Mouse (Mus musculus) G1E (cell line): Measurements from ENCODE around the gene Pax7. TPM values are rescaled to one million over a fixed set of nuclear protein-coding genes. Genes with fewer than 3 reads are reported as not detected.

ENCODE experiments used
- ATAC-seq: 2 replicates; pipeline ENCODE4 v1.8.0; 2016; ENCODE audit warnings: mild to moderate bottlenecking; ENCODE audit not compliant: insufficient number of reproducible peaks, poor library complexity, low FRiP score, severe bottlenecking; ENCODE audit errors: extremely low read depth
- DNase-seq: peaks from one replicate; pipeline ENCODE4 v3.0.0; 2012; ENCODE audit warnings: low spot score
- H3K27me3 ChIP-seq: 2 replicates; pipeline ENCODE4 v1.6.1; 2012; ENCODE audit warnings: mild to moderate bottlenecking, low read length, inconsistent platforms; ENCODE audit not compliant: insufficient read depth
- H3K36me3 ChIP-seq: replicated peaks from 2 replicates; pipeline ENCODE3; 2012; ENCODE audit warnings: mild to moderate bottlenecking, inconsistent platforms
- H3K4me1 ChIP-seq: 2 replicates; pipeline ENCODE4 v1.6.1; 2012; ENCODE audit warnings: low read depth, low read length, inconsistent platforms, mixed read lengths; ENCODE audit not compliant: insufficient read depth
- H3K4me3 ChIP-seq: 2 replicates; pipeline ENCODE4 v1.5.1; 2012; ENCODE audit warnings: low read depth, mild to moderate bottlenecking, inconsistent platforms, low read length, moderate library complexity, mixed read lengths
- H3K9me3 ChIP-seq: replicated peaks from 2 replicates; pipeline ENCODE4 v1.6.1; 2012; ENCODE audit warnings: inconsistent platforms
- CTCF ChIP-seq: IDR thresholded peaks from 2 replicates; pipeline ENCODE4 v1.5.1; 2012; ENCODE audit warnings: low read depth, low read length, inconsistent platforms, mixed read lengths
- GATA1 ChIP-seq: IDR thresholded peaks from 2 replicates; pipeline ENCODE4 v1.6.1; 2012; ENCODE audit warnings: borderline replicate concordance, low read length, inconsistent platforms, mixed read lengths
- GATA2 ChIP-seq: IDR thresholded peaks from 2 replicates; pipeline ENCODE4 v1.6.1; 2012; ENCODE audit warnings: low read depth, low read length, inconsistent platforms, borderline replicate concordance
- POLR2AphosphoS5 ChIP-seq: IDR thresholded peaks from 2 replicates; pipeline ENCODE4 v1.6.1; 2012; ENCODE audit warnings: low read depth, low read length, inconsistent platforms; ENCODE audit not compliant: insufficient replicate concordance
- TAL1 ChIP-seq: conservative IDR thresholded peaks from 2 replicates; pipeline ENCODE4 v1.6.1; 2012; ENCODE audit warnings: low read depth, low read length, inconsistent platforms, mixed read lengths
- polyA plus RNA-seq: library from polyadenylated mRNA; stranded (reverse); fragments of >175 nt; gene quantifications from 2 replicates; pipeline ENCODE4 v1.2.3, GENCODE M21; 2012
- total RNA-seq, 2 experiments: library from RNA; stranded (forward) in 1 of 2; stranded (reverse) in 1 of 2; fragments of 200-1000 nt in 1 of 2; fragments of >200 nt in 1 of 2; fragmentation: Nextera tagmentation in 1 of 2; gene quantifications; 2 replicates each; pipeline ENCODE4 v1.2.3; 2014 to 2017

Pax7 gene
- total and polyA plus RNA-seq, 3 experiments = 0.11 TPM; not detected in 2

DNA sequence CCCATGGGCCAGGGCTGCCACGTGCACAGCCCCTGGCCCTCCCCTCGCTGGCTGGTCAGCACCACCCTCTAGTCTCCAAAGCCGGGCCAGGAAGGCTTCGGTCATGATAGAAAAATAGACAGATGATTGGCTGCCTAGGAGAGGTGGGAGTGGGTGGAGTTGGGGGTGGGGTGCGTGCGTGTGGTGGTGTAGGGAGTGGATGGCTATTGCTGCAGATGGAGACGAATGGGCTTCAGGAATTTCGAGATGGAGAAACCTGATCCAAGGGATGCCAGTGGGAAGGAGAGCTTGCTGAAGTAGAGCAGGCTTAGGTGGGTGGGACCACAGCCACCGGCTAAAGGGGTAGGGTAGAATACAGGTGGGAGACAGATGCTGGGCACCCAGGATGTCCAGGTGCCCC, 37.2 kb downstream of the Pax7 start:
- no peaks in the 10 kb centered on the region for H3K4me1 ChIP-seq
- no peaks in the 10 kb centered on the region for H3K27me3 ChIP-seq
- no peak for ATAC-seq
- no peaks in the 10 kb centered on the region for H3K36me3 ChIP-seq
- no peak for DNase-seq
- peak overlapping the region; percentile 12; the same call in 1 of the 2 replicates for H3K4me3 ChIP-seq
- H3K9me3 ChIP-seq = peaks cover 93% of the 10 kb centered on the region
- TF ChIP-seq GATA2 (no peak), GATA1 (no peak), TAL1 (no peak), POLR2AphosphoS5 (no peak), CTCF (no peak)

- H3K36me3 ChIP-seq = no peaks in the 10 kb centered on the region
- no peak for ATAC-seq
- no peaks in the 10 kb centered on the region for H3K4me1 ChIP-seq
- no peak overlapping the region for H3K4me3 ChIP-seq
- TF ChIP-seq GATA2 = no peak
- H3K27me3 ChIP-seq = no peaks in the 10 kb centered on the region
- DNase-seq = no peak
- peaks cover 92% of the 10 kb centered on the region for H3K9me3 ChIP-seq
Measured at GRCm38 (mm10) chr4:139791168-139791567, 42.2 kb downstream of the Pax7 start.

- ATAC-seq = no peak
- Histone ChIP-seq H3K36me3 (no peaks in the 10 kb centered on the region), H3K9me3 (peaks cover 91% of the 10 kb centered on the region), H3K27me3 (no peaks in the 10 kb centered on the region), H3K4me3 (no peak overlapping the region), H3K4me1 (no peaks in the 10 kb centered on the region)
- TF ChIP-seq GATA1 = no peak
- TF ChIP-seq TAL1 = no peak
- no peak for TF ChIP-seq POLR2AphosphoS5
- no peak for TF ChIP-seq GATA2
- no peak for TF ChIP-seq CTCF
- DNase-seq = no peak
Measured at GRCm38 (mm10) chr4:139789772-139790171, 43.6 kb downstream of the Pax7 start.

DNA sequence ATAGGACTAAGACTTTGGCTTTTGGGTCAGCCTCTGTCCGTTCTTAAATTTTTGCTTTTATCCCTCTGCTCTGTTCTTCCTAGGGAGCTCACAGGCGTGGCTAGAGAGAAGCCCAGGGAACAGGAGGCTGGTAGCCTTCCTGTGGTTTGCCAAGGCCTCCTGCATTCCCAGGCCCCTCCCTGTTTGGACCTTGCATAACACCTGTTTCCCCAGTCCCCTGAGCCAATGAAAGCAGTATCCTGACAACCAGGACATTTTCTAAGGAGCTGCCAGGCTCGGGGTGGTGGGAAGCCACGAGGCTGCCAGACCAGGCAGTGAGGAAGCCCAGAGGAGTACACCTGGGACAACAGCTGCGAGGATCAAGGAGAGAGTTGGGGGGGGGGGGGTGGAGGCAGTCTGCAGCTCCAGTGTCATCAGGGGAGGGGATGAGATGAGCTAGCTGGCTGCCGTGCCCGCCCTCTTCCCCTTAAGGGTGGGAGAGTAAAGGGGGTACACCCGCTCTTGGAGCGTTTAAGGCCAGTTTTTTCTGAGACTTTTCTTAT, 50.3 kb downstream of the Pax7 start:
- no peak for TF ChIP-seq GATA2
- no peak for TF ChIP-seq POLR2AphosphoS5
- no peak for TF ChIP-seq GATA1
- TF ChIP-seq CTCF = no peak
- TF ChIP-seq TAL1 = no peak
- Histone ChIP-seq H3K36me3 (no peaks in the 10 kb centered on the region), H3K27me3 (no peaks in the 10 kb centered on the region; the same call in 1 of the 2 replicates), H3K4me1 (no peaks in the 10 kb centered on the region), H3K4me3 (no peak overlapping the region), H3K9me3 (peaks cover 95% of the 10 kb centered on the region)
- DNase-seq (no peak), ATAC-seq (no peak)

DNA sequence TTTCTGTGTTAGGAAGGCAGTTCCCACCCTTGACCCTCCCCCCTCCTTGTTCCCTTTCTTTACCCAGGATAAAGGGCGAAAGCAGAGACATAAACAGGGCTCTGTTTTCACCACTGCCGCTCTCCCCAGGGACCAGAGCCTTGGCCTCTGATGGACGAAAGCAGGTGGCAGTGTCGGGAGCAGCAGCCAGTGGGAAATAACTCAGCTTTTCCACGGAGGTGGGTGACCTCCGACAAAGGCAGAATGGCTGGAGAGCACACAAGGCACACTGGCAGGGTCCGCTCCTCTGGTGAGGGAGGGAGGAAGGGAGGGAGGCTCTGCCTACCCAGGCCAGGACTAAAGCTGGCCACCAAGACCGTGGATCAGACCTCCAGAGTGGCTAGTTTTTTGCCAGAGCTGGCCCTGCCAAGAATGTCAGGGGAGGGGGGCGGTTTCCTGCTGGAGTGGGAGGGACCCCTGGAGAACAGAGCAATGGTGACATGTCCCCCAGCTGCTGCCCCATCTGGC, 62.1 kb downstream of the Pax7 start:
- Histone ChIP-seq H3K36me3 (no peaks in the 10 kb centered on the region), H3K4me3 (peak overlapping the region; percentile 16; the same call in 1 of the 2 replicates), H3K4me1 (no peaks in the 10 kb centered on the region), H3K27me3 (no peaks in the 10 kb centered on the region), H3K9me3 (peaks cover 94% of the 10 kb centered on the region)
- TF ChIP-seq POLR2AphosphoS5 = no peak
- no peak for ATAC-seq
- no peak for DNase-seq

GRCm38 (mm10) chr4:139767823-139768222, 65.5 kb downstream of the Pax7 start:
- DNase-seq = no peak
- H3K4me1 ChIP-seq = no peaks in the 10 kb centered on the region
- H3K36me3 ChIP-seq = no peaks in the 10 kb centered on the region
- H3K9me3 ChIP-seq = peaks cover 98% of the 10 kb centered on the region
- ATAC-seq = no peak
- H3K27me3 ChIP-seq = no peaks in the 10 kb centered on the region
- no peak overlapping the region for H3K4me3 ChIP-seq
- TF ChIP-seq POLR2AphosphoS5 (no peak), GATA2 (no peak), TAL1 (no peak), GATA1 (no peak), CTCF (no peak)

DNA sequence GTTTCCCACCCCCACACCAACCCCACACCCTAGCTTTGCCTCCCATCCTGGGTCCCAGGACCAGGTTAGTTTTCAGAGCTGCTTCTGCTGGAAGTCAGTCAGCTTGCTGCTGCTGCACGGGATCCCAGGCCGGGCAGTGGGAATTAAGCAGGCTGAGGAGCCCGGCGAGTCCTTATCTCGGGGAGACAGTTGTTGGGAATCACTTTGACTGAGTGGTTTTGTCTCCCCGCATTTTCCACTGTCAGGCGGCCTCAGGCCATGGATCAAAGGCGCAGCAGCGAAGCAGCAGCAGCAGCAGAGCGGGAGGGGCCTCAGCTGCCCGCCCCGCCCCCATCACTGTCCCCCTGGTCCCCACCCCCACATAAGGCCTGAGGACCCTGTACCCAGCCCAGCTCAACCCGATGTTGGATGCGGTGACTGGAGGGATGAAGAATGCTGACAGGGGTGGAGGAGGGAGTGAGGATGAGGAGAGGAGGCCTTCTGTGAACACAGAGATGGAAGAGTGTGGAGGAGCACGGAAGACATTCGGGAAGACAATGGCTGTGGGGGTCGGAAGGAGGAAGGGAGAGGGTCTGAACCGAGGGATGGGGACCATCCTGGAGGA, 66.1 kb downstream of the Pax7 start:
- TF ChIP-seq GATA2 = no peak
- no peak for TF ChIP-seq CTCF
- TF ChIP-seq TAL1 = no peak
- no peak for TF ChIP-seq POLR2AphosphoS5
- TF ChIP-seq GATA1 = no peak
- Histone ChIP-seq H3K4me1 (no peaks in the 10 kb centered on the region), H3K36me3 (no peaks in the 10 kb centered on the region), H3K4me3 (no peak overlapping the region), H3K9me3 (peaks cover 99% of the 10 kb centered on the region), H3K27me3 (no peaks in the 10 kb centered on the region)
- DNase-seq (no peak), ATAC-seq (no peak)
